Mouse (Mus musculus) hindbrain, embryonic 14.5 days (tissue): Measurements from ENCODE around the gene Ifitm10. TPM values are rescaled to one million over a fixed set of nuclear protein-coding genes. Genes with fewer than 3 reads are reported as not detected.
A peak's percentile ranks its signal among the peaks of the same experiment; 100 is the strongest.

Experiments used
- ATAC-seq: fragments of 200-750 bp; cut with Nextera tagmentation; 2 replicates; pipeline ENCODE4 v1.8.0; 2017; ENCODE audit warnings: moderate number of reproducible peaks, mild to moderate bottlenecking, moderate TSS enrichment, moderate library complexity; ENCODE audit not compliant: low FRiP score
- DNase-seq: peaks from one replicate; pipeline ENCODE4 v3.0.0-alpha.2; 2015; ENCODE audit warnings: low spot score
- H3K27ac ChIP-seq: fragments of 300-500 bp; sonication (generic); 2 replicates; pipeline ENCODE4 v1.5.1; 2014; ENCODE audit warnings: mild to moderate bottlenecking, moderate library complexity
- H3K27me3 ChIP-seq: fragments of 300-500 bp; sonication (generic); 2 replicates; pipeline ENCODE4 v1.6.1; 2014; ENCODE audit warnings: mild to moderate bottlenecking, low read length, mixed read lengths; ENCODE audit not compliant: control insufficient read depth, insufficient read depth
- H3K36me3 ChIP-seq: fragments of 300-500 bp; sonication (generic); replicated peaks from 2 replicates; pipeline ENCODE4 v1.6.1; 2014; ENCODE audit not compliant: control insufficient read depth, insufficient read depth
- H3K4me1 ChIP-seq: fragments of 300-500 bp; sonication (generic); replicated peaks from 2 replicates; pipeline ENCODE4 v1.6.1; 2014; ENCODE audit warnings: antibody characterized with exemption, low read length, mixed read lengths; ENCODE audit not compliant: control insufficient read depth, insufficient read depth
- H3K4me2 ChIP-seq: fragments of 300-500 bp; sonication (generic); replicated peaks from 2 replicates; pipeline ENCODE4 v1.6.1; 2014; ENCODE audit warnings: mild to moderate bottlenecking, moderate library complexity
- H3K4me3 ChIP-seq: fragments of 300-500 bp; sonication (generic); replicated peaks from 2 replicates; pipeline ENCODE4 v1.5.1; 2014; ENCODE audit warnings: mild to moderate bottlenecking, low read length
- H3K9ac ChIP-seq: fragments of 300-500 bp; sonication (generic); 2 replicates; pipeline ENCODE4 v1.6.1; 2014
- H3K9me3 ChIP-seq: fragments of 300-500 bp; sonication (generic); 2 replicates; pipeline ENCODE4 v1.6.1; 2016; ENCODE audit warnings: low read length; ENCODE audit not compliant: control insufficient read depth
- WGBS: fragments of 180-500 bp; shearing (Covaris S2); extraction: QIAGEN DNeasy Blood & Tissue Kit; methylation state at CpG from one replicate; pipeline ENCODE4 v1.1.7; 2014; 5-methylcytosine and 5-hydroxymethylcytosine counted together
- polyA plus RNA-seq: library from polyadenylated mRNA; unstranded; fragments of >200 nt; fragmentation: Nextera tagmentation; extraction: Ambion mirVana; gene quantifications from 2 replicates; pipeline ENCODE4 v1.2.1, GENCODE M21; 2014

Gene Ifitm10
- polyA plus RNA-seq: 6.4 and 7.3 TPM in 2 replicates

- Histone ChIP-seq H3K9me3 (no peaks in the 10 kb centered on the region), H3K4me2 (peak within 1 kb of the TSS; percentile 68; the same call in 1 of the 2 replicates), H3K27me3 (peaks cover 35% of the 10 kb centered on the region), H3K4me1 (peaks cover 11% of the 10 kb centered on the region), H3K27ac (no peak within 1 kb of the TSS), H3K36me3 (peaks cover 38% of the 10 kb centered on the region), H3K4me3 (peak within 1 kb of the TSS; percentile 45; the same call in 1 of the 2 replicates), H3K9ac (no peak within 1 kb of the TSS)
- DNase-seq (no peak), ATAC-seq (no peak)
- 73% methylated on average over 8 of the region's 8 CpGs for WGBS
Measured at GRCm38 (mm10) chr7:142373641-142374412, at the start of gene Ifitm10. Gene Ifitm10, minus strand, starts transcription at chr7:142373753.

- no peak for ATAC-seq
- Histone ChIP-seq H3K4me2 (no peak overlapping the region), H3K9ac (no peak overlapping the region), H3K27me3 (no peaks in the 10 kb centered on the region), H3K27ac (no peak overlapping the region), H3K9me3 (no peaks in the 10 kb centered on the region), H3K4me3 (no peak overlapping the region), H3K36me3 (no peaks in the 10 kb centered on the region), H3K4me1 (no peaks in the 10 kb centered on the region)
- DNase-seq: no peak
- WGBS: 75% methylated on average over 2 of the region's 2 CpGs
Measured at GRCm38 (mm10) chr7:142421826-142422225, 48.3 kb upstream of the Ifitm10 start.

- WGBS: 83% methylated on average over 5 of the region's 5 CpGs
- DNase-seq (no peak), ATAC-seq (no peak)
- no peak overlapping the region for H3K4me3 ChIP-seq
- no peak overlapping the region for H3K9ac ChIP-seq
- no peak overlapping the region for H3K27ac ChIP-seq
- no peaks in the 10 kb centered on the region for H3K9me3 ChIP-seq
- no peaks in the 10 kb centered on the region for H3K36me3 ChIP-seq
- H3K4me2 ChIP-seq: no peak overlapping the region
- no peaks in the 10 kb centered on the region for H3K4me1 ChIP-seq
- no peaks in the 10 kb centered on the region for H3K27me3 ChIP-seq
Measured at GRCm38 (mm10) chr7:142419887-142420286, 46.3 kb upstream of the Ifitm10 start.

- WGBS: 91% methylated on average over 8 of the region's 8 CpGs
- H3K36me3 ChIP-seq: no peaks in the 10 kb centered on the region
- no peak overlapping the region for H3K27ac ChIP-seq
- ATAC-seq: no peak
- H3K4me1 ChIP-seq: no peaks in the 10 kb centered on the region
- no peak overlapping the region for H3K4me3 ChIP-seq
- H3K4me2 ChIP-seq: no peak overlapping the region
- no peaks in the 10 kb centered on the region for H3K27me3 ChIP-seq
- H3K9ac ChIP-seq: no peak overlapping the region
- DNase-seq: no peak
- H3K9me3 ChIP-seq: no peaks in the 10 kb centered on the region
Measured at GRCm38 (mm10) chr7:142418679-142419078, 45.1 kb upstream of the Ifitm10 start.

- no peak for ATAC-seq
- Histone ChIP-seq H3K27ac (no peak overlapping the region), H3K9me3 (no peaks in the 10 kb centered on the region), H3K9ac (no peak overlapping the region), H3K36me3 (no peaks in the 10 kb centered on the region), H3K4me3 (no peak overlapping the region), H3K27me3 (no peaks in the 10 kb centered on the region), H3K4me2 (no peak overlapping the region), H3K4me1 (no peaks in the 10 kb centered on the region)
- WGBS: 91% methylated on average over 2 of the region's 2 CpGs
- no peak for DNase-seq
Measured at GRCm38 (mm10) chr7:142418027-142418426, 44.5 kb upstream of the Ifitm10 start.

GRCm38 (mm10) chr7:142416225-142416624, 42.7 kb upstream of the Ifitm10 start:
- WGBS: 74% methylated on average over 3 of the region's 3 CpGs
- no peaks in the 10 kb centered on the region for H3K9me3 ChIP-seq
- H3K27me3 ChIP-seq: no peaks in the 10 kb centered on the region
- no peak overlapping the region for H3K27ac ChIP-seq
- no peaks in the 10 kb centered on the region for H3K36me3 ChIP-seq
- DNase-seq (no peak), ATAC-seq (no peak)
- no peak overlapping the region for H3K4me2 ChIP-seq
- no peak overlapping the region for H3K9ac ChIP-seq
- H3K4me1 ChIP-seq: no peaks in the 10 kb centered on the region
- no peak overlapping the region for H3K4me3 ChIP-seq

GRCm38 (mm10) chr7:142415314-142415713, 41.8 kb upstream of the Ifitm10 start:
- no peaks in the 10 kb centered on the region for H3K9me3 ChIP-seq
- no peak overlapping the region for H3K27ac ChIP-seq
- H3K36me3 ChIP-seq: no peaks in the 10 kb centered on the region
- 66% methylated on average over 4 of the region's 4 CpGs for WGBS
- H3K9ac ChIP-seq: no peak overlapping the region
- no peak overlapping the region for H3K4me2 ChIP-seq
- H3K4me1 ChIP-seq: no peaks in the 10 kb centered on the region
- no peak for ATAC-seq
- no peak overlapping the region for H3K4me3 ChIP-seq
- H3K27me3 ChIP-seq: no peaks in the 10 kb centered on the region
- no peak for DNase-seq

GRCm38 (mm10) chr7:142413285-142413684, 39.7 kb upstream of the Ifitm10 start:
- Histone ChIP-seq H3K36me3 (no peaks in the 10 kb centered on the region), H3K27me3 (no peaks in the 10 kb centered on the region), H3K27ac (no peak overlapping the region), H3K4me3 (no peak overlapping the region), H3K4me2 (no peak overlapping the region), H3K4me1 (no peaks in the 10 kb centered on the region), H3K9me3 (no peaks in the 10 kb centered on the region), H3K9ac (no peak overlapping the region)
- WGBS: 96% methylated on average over 6 of the region's 6 CpGs
- DNase-seq: no peak
- ATAC-seq: no peak

- Histone ChIP-seq H3K36me3 (no peaks in the 10 kb centered on the region), H3K9me3 (no peaks in the 10 kb centered on the region), H3K27me3 (no peaks in the 10 kb centered on the region), H3K9ac (no peak overlapping the region), H3K4me2 (no peak overlapping the region), H3K4me1 (no peaks in the 10 kb centered on the region), H3K4me3 (no peak overlapping the region), H3K27ac (no peak overlapping the region)
- 84% methylated on average over 3 of the region's 3 CpGs for WGBS
- ATAC-seq (no peak), DNase-seq (no peak)
Measured at GRCm38 (mm10) chr7:142409603-142410002, 36.0 kb upstream of the Ifitm10 start.
